Mouse (Mus musculus) CD8-positive naive resting alpha-beta T cell, adult 57 days (primary cell): ENCODE results near the gene Asic4. TPM values are rescaled to one million over a fixed set of nuclear protein-coding genes. Genes with fewer than 3 reads are reported as not detected.

Experiments
- total RNA-seq: library from RNA; stranded (reverse); gene quantifications from one replicate; pipeline ENCODE4 v1.2.4, GENCODE M21; 2023

Gene Asic4
- not detected for total RNA-seq

GRCm38 (mm10) chr1:75450314-75451005 lies at the start of gene Asic4:
Gene Asic4 (plus strand): TSS chr1:75450436.

DNA sequence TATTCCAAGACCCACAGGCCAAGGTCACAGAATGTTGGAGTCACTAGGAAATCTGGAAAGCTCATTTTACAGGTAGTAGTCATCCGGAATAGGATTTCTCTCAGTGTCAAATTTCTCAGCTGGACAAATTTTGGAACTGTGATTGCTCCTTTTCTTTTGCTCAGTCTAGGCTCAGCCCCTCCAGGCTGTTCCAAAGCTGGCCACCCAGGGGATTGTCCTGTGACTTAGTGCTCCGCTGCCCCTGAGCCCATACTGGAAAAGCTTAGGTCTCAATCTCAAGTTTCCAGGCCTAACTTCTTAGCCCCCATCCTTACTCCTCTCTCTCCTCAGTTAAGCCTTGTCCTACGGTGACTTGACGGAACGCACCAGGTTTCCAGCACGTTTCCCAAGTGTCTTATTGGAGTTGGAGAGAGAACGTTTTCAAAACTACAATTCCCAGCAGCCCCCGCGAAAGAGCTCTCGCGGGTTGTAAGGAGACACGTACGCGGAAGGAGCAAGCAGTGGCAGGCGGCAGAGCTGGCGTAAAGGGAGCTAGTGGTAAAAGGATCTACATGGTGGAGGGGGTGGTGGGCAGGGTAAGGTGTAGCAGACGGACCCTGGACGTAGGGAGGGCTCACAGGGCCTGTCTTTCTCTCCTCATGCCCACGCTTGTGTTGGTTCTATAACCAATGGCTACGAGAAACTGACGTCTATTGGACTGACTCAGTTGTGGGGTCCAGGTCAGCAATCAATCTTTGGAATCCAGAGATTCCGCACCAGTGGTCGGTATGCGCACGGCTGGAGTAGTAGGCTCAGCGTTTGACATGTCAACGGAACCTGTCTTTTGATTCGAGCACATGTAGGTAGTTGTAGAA lies 14.5 kb upstream of the Asic4 start, which contains the start of gene Gmppa:
Gmppa (plus strand) TSS at position 456 of the 854 bp plus-strand sequence.

GRCm38 (mm10) chr1:75478916-75479634 lies 28.8 kb downstream of the Asic4 start, which contains the start of the genes Chpf and Tmem198:
Gene Chpf (minus strand): TSS chr1:75479307.
Gene Tmem198 (plus strand): TSS chr1:75479532.

DNA sequence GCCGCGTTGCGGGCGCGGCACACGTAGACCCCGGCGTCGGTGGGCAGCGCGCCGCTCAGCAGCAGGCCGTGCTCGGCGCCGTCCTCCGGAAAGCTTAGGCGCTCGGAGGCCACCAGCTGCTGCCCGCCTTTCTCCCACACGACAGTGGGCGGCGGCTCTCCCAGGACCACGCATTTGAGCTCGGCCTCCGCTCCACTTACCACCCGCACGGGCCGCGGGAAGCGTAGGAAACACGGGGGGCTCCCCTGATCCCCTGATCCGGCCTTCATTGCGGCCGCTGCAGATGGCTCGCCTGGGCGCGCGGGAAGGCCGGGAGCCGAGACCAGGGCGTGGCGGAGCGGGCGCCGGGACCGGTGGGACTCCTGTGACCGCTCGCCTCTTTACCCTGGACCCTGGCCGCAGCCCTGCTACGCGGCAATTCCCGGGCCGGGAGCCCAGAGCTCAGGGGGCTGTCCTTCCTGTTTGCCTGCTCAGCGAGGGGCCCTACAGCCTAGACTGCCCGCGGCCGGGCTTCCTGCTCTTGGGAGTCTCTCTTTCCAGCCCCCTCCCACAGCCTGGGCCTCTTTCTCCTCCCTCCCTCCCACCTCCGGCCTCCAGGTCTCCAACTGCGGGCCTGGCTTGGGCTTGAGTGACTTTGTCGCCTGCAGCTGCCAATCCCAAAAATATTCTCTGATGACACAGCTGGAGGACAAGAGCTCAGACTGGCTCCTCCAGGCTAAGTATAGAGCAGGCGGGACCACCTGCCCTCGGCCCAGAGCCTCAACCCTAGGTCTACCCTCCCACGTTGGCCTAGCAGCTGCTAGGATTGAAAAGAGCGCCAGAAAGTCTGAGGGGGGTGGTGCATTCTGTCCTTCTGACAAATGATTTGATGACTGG lies 56.0 kb downstream of the Asic4 start, which contains the start of gene Obsl1:
Obsl1 (minus strand) TSS at position 497 of the 876 bp plus-strand sequence.

GRCm38 (mm10) chr1:75507006-75507405 lies 56.8 kb downstream of the Asic4 start, which contains the start of gene Inha:
Gene Inha (plus strand): TSS chr1:75507077.

DNA sequence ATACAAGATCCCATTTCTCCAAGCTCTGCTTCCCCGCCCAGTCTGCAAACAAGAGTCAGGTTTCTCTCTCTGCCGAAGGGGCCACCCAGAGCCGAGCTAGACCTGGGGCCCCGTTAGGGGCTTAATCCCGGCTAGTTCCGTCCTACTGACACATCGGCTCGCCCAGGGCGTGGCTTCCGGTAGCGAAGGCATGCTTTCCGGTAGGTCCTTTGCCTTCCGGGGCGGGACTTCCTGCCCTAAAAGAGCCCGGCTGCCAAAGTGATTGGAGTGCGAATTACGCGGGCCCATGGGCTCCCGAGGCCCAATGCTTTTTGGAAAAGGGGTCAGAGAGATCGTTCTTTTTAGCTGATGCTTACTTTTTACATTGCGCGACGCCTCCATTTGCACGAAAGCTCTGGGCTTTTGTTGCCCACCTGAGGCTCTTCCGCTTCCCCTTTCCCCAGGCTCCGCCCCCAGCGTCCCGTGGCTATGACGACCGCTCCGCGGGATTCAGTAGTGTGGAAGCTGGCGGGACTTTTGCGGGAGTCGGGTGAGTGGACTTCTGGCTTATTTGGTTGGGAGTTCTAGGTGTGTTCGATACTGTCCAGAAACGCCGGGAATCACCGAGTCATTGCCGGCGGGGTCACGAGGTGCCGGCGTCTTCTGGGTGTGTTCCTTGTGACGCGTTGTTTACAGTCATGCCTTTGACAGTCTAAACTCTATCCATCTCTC lies 71.2 kb downstream of the Asic4 start, which contains the start of gene Stk11ip:
Stk11ip (plus strand) TSS at position 209 of the 711 bp plus-strand sequence.

Other genes with a start within 250 kb of the Asic4 start
- 11.1 TPM for gene Glb1l, start 239.6 kb upstream of the Asic4 start, total RNA-seq
- gene Stk16, start 239.6 kb upstream of the Asic4 start, total RNA-seq = 97.7 TPM
- 185 TPM for gene Tuba4a, start 230.6 kb upstream of the Asic4 start, total RNA-seq
- not detected for gene A630095N17Rik, start 218.3 kb upstream of the Asic4 start, total RNA-seq
- gene Dnajb2, start 214.0 kb upstream of the Asic4 start, total RNA-seq = 52.1 TPM
- 0.24 TPM for gene Ptprn, start 185.9 kb upstream of the Asic4 start, total RNA-seq
- not detected for gene Resp18, start 172.0 kb upstream of the Asic4 start, total RNA-seq
- 34.9 TPM for gene Dnpep, start 132.4 kb upstream of the Asic4 start, total RNA-seq
- gene Des, start 90.1 kb upstream of the Asic4 start, total RNA-seq = 0.21 TPM
- gene Speg, start 75.1 kb upstream of the Asic4 start, total RNA-seq = 0.80 TPM
- 59.5 TPM for gene Gmppa, start 14.5 kb upstream of the Asic4 start, total RNA-seq
- gene Chpf, start 28.9 kb downstream of the Asic4 start, total RNA-seq = 22.0 TPM
- 3.1 TPM for gene Tmem198, start 29.1 kb downstream of the Asic4 start, total RNA-seq
- 5.1 TPM for gene Obsl1, start 56.0 kb downstream of the Asic4 start, total RNA-seq
- gene Inha, start 56.6 kb downstream of the Asic4 start, total RNA-seq = 3.0 TPM
- gene Stk11ip, start 71.1 kb downstream of the Asic4 start, total RNA-seq = 90.9 TPM
- not detected for gene Slc4a3, start 95.8 kb downstream of the Asic4 start, total RNA-seq